Mouse (Mus musculus): ENCODE measurements at regions not wholly inside any gene's neighbourhood (a gene's known extent, or its start where the extent isn't known, plus 50 kb on each side); places are given as distances from the start of the nearest gene placed in this dataset.

GRCm38 (mm10) chr3:149225684-149226083 lies 235.3 kb upstream of the Adgrl2 start:
- H3K4me1 ChIP-seq = peaks cover 1% of the 10 kb centered on the region; the same call in 1 of the 2 replicates
- no peak overlapping the region for H3K4me3 ChIP-seq
- H3K9ac ChIP-seq = no peak overlapping the region
- no peak overlapping the region for H3K4me2 ChIP-seq (replicated peaks)
- no peaks in the 10 kb centered on the region for H3K9me3 ChIP-seq
- no peaks in the 10 kb centered on the region for H3K36me3 ChIP-seq
- H3K27ac ChIP-seq = no peak overlapping the region
- no peak for ATAC-seq (ENCODE audit: insufficient number of reproducible peaks, insufficient read depth, low FRiP score, low TSS enrichment)
- WGBS = 91% methylated on average over 17 of the region's 17 CpGs
- H3K27me3 ChIP-seq = no peaks in the 10 kb centered on the region

- WGBS = 86% methylated on average over 4 of the region's 4 CpGs
- H3K27me3 ChIP-seq = no peaks in the 10 kb centered on the region
- no peak overlapping the region for H3K27ac ChIP-seq
- ATAC-seq (ENCODE audit: insufficient number of reproducible peaks, insufficient read depth, low FRiP score, low TSS enrichment) = no peak
- H3K4me1 ChIP-seq = peaks cover 8% of the 10 kb centered on the region; the same call in 1 of the 2 replicates
- H3K4me3 ChIP-seq = no peak overlapping the region
- no peaks in the 10 kb centered on the region for H3K36me3 ChIP-seq
- H3K9me3 ChIP-seq = no peaks in the 10 kb centered on the region
- no peak overlapping the region for H3K4me2 ChIP-seq (replicated peaks)
- H3K9ac ChIP-seq = no peak overlapping the region
These were observed 233.9 kb upstream of the Adgrl2 start for GRCm38 (mm10) chr3:149224271-149224670.

GRCm38 (mm10) chr3:149223776-149224175 lies 233.4 kb upstream of the Adgrl2 start:
- H3K27me3 ChIP-seq = no peaks in the 10 kb centered on the region
- ATAC-seq (ENCODE audit: insufficient number of reproducible peaks, insufficient read depth, low FRiP score, low TSS enrichment) = no peak
- H3K9me3 ChIP-seq = no peaks in the 10 kb centered on the region
- no peak overlapping the region for H3K4me2 ChIP-seq (replicated peaks)
- no peak overlapping the region for H3K9ac ChIP-seq
- peaks cover 8% of the 10 kb centered on the region; the same call in 1 of the 2 replicates for H3K4me1 ChIP-seq
- H3K4me3 ChIP-seq = no peak overlapping the region
- no peak overlapping the region for H3K27ac ChIP-seq
- WGBS = 87% methylated on average over 5 of the region's 5 CpGs
- no peaks in the 10 kb centered on the region for H3K36me3 ChIP-seq

- Histone ChIP-seq H3K9ac (no peak overlapping the region), H3K36me3 (no peaks in the 10 kb centered on the region), H3K4me2 (replicated peaks) (no peak overlapping the region), H3K4me3 (no peak overlapping the region), H3K27me3 (no peaks in the 10 kb centered on the region), H3K27ac (no peak overlapping the region), H3K9me3 (no peaks in the 10 kb centered on the region), H3K4me1 (peaks cover 8% of the 10 kb centered on the region; the same call in 1 of the 2 replicates)
- WGBS = 74% methylated on average over 4 of the region's 4 CpGs
- no peak for ATAC-seq (ENCODE audit: insufficient number of reproducible peaks, insufficient read depth, low FRiP score, low TSS enrichment)
These were observed 230.6 kb upstream of the Adgrl2 start for GRCm38 (mm10) chr3:149220958-149221357.

- Histone ChIP-seq H3K36me3 (no peaks in the 10 kb centered on the region), H3K9me3 (no peaks in the 10 kb centered on the region), H3K4me1 (peaks cover 8% of the 10 kb centered on the region; the same call in 1 of the 2 replicates), H3K4me3 (no peak overlapping the region), H3K27ac (no peak overlapping the region), H3K9ac (no peak overlapping the region), H3K4me2 (replicated peaks) (no peak overlapping the region), H3K27me3 (no peaks in the 10 kb centered on the region)
- ATAC-seq (ENCODE audit: insufficient number of reproducible peaks, insufficient read depth, low FRiP score, low TSS enrichment) = no peak
- WGBS = 45% methylated on average over 8 of the region's 8 CpGs
These were observed 230.1 kb upstream of the Adgrl2 start for GRCm38 (mm10) chr3:149220304-149220951.

- H3K9me3 ChIP-seq = no peaks in the 10 kb centered on the region
- no peak overlapping the region for H3K4me2 ChIP-seq (replicated peaks)
- peaks cover 8% of the 10 kb centered on the region; the same call in 1 of the 2 replicates for H3K4me1 ChIP-seq
- no peaks in the 10 kb centered on the region for H3K27me3 ChIP-seq
- H3K27ac ChIP-seq = no peak overlapping the region
- ATAC-seq (ENCODE audit: insufficient number of reproducible peaks, insufficient read depth, low FRiP score, low TSS enrichment) = no peak
- 48% methylated on average over 14 of the region's 14 CpGs for WGBS
- H3K4me3 ChIP-seq = no peak overlapping the region
- H3K36me3 ChIP-seq = no peaks in the 10 kb centered on the region
- H3K9ac ChIP-seq = no peak overlapping the region
These were observed 229.3 kb upstream of the Adgrl2 start for GRCm38 (mm10) chr3:149219381-149220303.

GRCm38 (mm10) chr3:149217916-149218803 lies 227.8 kb upstream of the Adgrl2 start:
- Histone ChIP-seq H3K36me3 (no peaks in the 10 kb centered on the region), H3K27me3 (no peaks in the 10 kb centered on the region), H3K4me1 (peaks cover 8% of the 10 kb centered on the region; the same call in 1 of the 2 replicates), H3K4me3 (no peak overlapping the region), H3K9me3 (no peaks in the 10 kb centered on the region), H3K9ac (no peak overlapping the region), H3K4me2 (replicated peaks) (no peak overlapping the region), H3K27ac (no peak overlapping the region)
- ATAC-seq (ENCODE audit: insufficient number of reproducible peaks, insufficient read depth, low FRiP score, low TSS enrichment) = no peak
- 90% methylated on average over 9 of the region's 9 CpGs for WGBS

GRCm38 (mm10) chr3:149216759-149217400 lies 226.5 kb upstream of the Adgrl2 start:
- 70% methylated on average over 11 of the region's 11 CpGs for WGBS
- no peaks in the 10 kb centered on the region for H3K36me3 ChIP-seq

GRCm38 (mm10) chr3:149215691-149216090 lies 225.3 kb upstream of the Adgrl2 start:
- Histone ChIP-seq H3K4me2 (replicated peaks) (no peak overlapping the region), H3K9me3 (no peaks in the 10 kb centered on the region), H3K9ac (no peak overlapping the region), H3K36me3 (no peaks in the 10 kb centered on the region), H3K4me1 (peaks cover 7% of the 10 kb centered on the region; the same call in 1 of the 2 replicates), H3K27ac (no peak overlapping the region), H3K4me3 (no peak overlapping the region), H3K27me3 (no peaks in the 10 kb centered on the region)
- 82% methylated on average over 2 of the region's 2 CpGs for WGBS
- ATAC-seq (ENCODE audit: insufficient number of reproducible peaks, insufficient read depth, low FRiP score, low TSS enrichment) = no peak

More at GRCm38 (mm10) chr3:149216759-149217400, 226.5 kb upstream of the Adgrl2 start:
- Histone ChIP-seq H3K27me3 (no peaks in the 10 kb centered on the region), H3K4me1 (peaks cover 8% of the 10 kb centered on the region; the same call in 1 of the 2 replicates), H3K4me2 (replicated peaks) (no peak overlapping the region), H3K4me3 (no peak overlapping the region), H3K9me3 (no peaks in the 10 kb centered on the region), H3K27ac (no peak overlapping the region), H3K9ac (no peak overlapping the region)
- no peak for ATAC-seq (ENCODE audit: insufficient number of reproducible peaks, insufficient read depth, low FRiP score, low TSS enrichment)

- Histone ChIP-seq H3K9ac (no peak overlapping the region), H3K27ac (no peak overlapping the region), H3K27me3 (no peaks in the 10 kb centered on the region), H3K9me3 (no peaks in the 10 kb centered on the region), H3K4me2 (replicated peaks) (no peak overlapping the region), H3K4me1 (no peaks in the 10 kb centered on the region), H3K4me3 (no peak overlapping the region), H3K36me3 (no peaks in the 10 kb centered on the region)
- no peak for ATAC-seq (ENCODE audit: insufficient number of reproducible peaks, insufficient read depth, low FRiP score, low TSS enrichment)
- 91% methylated on average over 7 of the region's 7 CpGs for WGBS
These were observed 221.6 kb upstream of the Adgrl2 start for GRCm38 (mm10) chr3:149211909-149212308.

- 85% methylated on average over 2 of the region's 2 CpGs for WGBS
- Histone ChIP-seq H3K27me3 (no peaks in the 10 kb centered on the region), H3K36me3 (no peaks in the 10 kb centered on the region), H3K4me1 (no peaks in the 10 kb centered on the region), H3K4me2 (replicated peaks) (no peak overlapping the region), H3K4me3 (no peak overlapping the region), H3K27ac (no peak overlapping the region), H3K9me3 (no peaks in the 10 kb centered on the region), H3K9ac (no peak overlapping the region)
- ATAC-seq (ENCODE audit: insufficient number of reproducible peaks, insufficient read depth, low FRiP score, low TSS enrichment) = no peak
These were observed 218.9 kb upstream of the Adgrl2 start for GRCm38 (mm10) chr3:149209260-149209659.
